Mouse (Mus musculus): ENCODE data around the gene Poglut1. TPM values are rescaled to one million over a fixed set of nuclear protein-coding genes. Genes with fewer than 3 reads are reported as not detected.

The Poglut1 gene
- polyA plus RNA-seq, 1 experiment: not detected

- WGBS: 95% methylated on average over 2 of the region's 2 CpGs
- TF ChIP-seq POLR2A (IDR thresholded peaks at IDR 0.05; ENCODE audit: insufficient read depth, low read depth, low read length): no peak
- no peak for TF ChIP-seq CTCF (IDR thresholded peaks at IDR 0.05; ENCODE audit: insufficient read depth, low read depth, low read length)
- H3K4me3 ChIP-seq (ENCODE audit: insufficient read depth, low read depth, low read length): no peak overlapping the region
Observed at GRCm38 (mm10) chr16:38519140-38519539, 30.9 kb downstream of the Poglut1 start.

GRCm38 (mm10) chr16:38510846-38511245 is 39.2 kb downstream of the Poglut1 start:
- Histone ChIP-seq H3K4me1 (ENCODE audit: control insufficient read depth, insufficient read depth, low read length) (no peaks in the 10 kb centered on the region), H3K4me3 (ENCODE audit: insufficient read depth, low read depth, low read length) (no peak overlapping the region), H3K27ac (ENCODE audit: insufficient read depth, low read depth, low read length) (no peak overlapping the region)
- TF ChIP-seq POLR2A (IDR thresholded peaks at IDR 0.05; ENCODE audit: insufficient read depth, low read depth, low read length): no peak
- no peak for TF ChIP-seq CTCF (IDR thresholded peaks at IDR 0.05; ENCODE audit: insufficient read depth, low read depth, low read length)
- WGBS: 97% methylated on average over 2 of the region's 2 CpGs

More at GRCm38 (mm10) chr16:38519140-38519539, 30.9 kb downstream of the Poglut1 start:
- Histone ChIP-seq H3K4me1 (ENCODE audit: control insufficient read depth, insufficient read depth, low read length) (no peaks in the 10 kb centered on the region), H3K27ac (ENCODE audit: insufficient read depth, low read depth, low read length) (no peak overlapping the region)

- Histone ChIP-seq H3K27ac (ENCODE audit: insufficient read depth, low read depth, low read length) (no peak overlapping the region), H3K4me1 (ENCODE audit: control insufficient read depth, insufficient read depth, low read length) (peaks cover 13% of the 10 kb centered on the region), H3K4me3 (ENCODE audit: insufficient read depth, low read depth, low read length) (no peak overlapping the region)
- TF ChIP-seq CTCF (IDR thresholded peaks at IDR 0.05; ENCODE audit: insufficient read depth, low read depth, low read length) (no peak), POLR2A (IDR thresholded peaks at IDR 0.05; ENCODE audit: insufficient read depth, low read depth, low read length) (no peak)
- WGBS: 76% methylated on average over 4 of the region's 4 CpGs
Observed at GRCm38 (mm10) chr16:38506041-38506634, 43.9 kb downstream of the Poglut1 start.

GRCm38 (mm10) chr16:38503528-38503927 is 46.5 kb downstream of the Poglut1 start:
- no peak overlapping the region for H3K4me3 ChIP-seq (ENCODE audit: insufficient read depth, low read depth, low read length)
- peaks cover 13% of the 10 kb centered on the region for H3K4me1 ChIP-seq (ENCODE audit: control insufficient read depth, insufficient read depth, low read length)
- H3K27ac ChIP-seq (ENCODE audit: insufficient read depth, low read depth, low read length): peak overlapping the region; percentile 71
- no peak for TF ChIP-seq CTCF (IDR thresholded peaks at IDR 0.05; ENCODE audit: insufficient read depth, low read depth, low read length)
- TF ChIP-seq POLR2A (IDR thresholded peaks at IDR 0.05; ENCODE audit: insufficient read depth, low read depth, low read length): no peak
- 47% methylated on average over 4 of the region's 4 CpGs for WGBS

- Histone ChIP-seq H3K4me1 (ENCODE audit: control insufficient read depth, insufficient read depth, low read length) (peaks cover 13% of the 10 kb centered on the region), H3K27ac (ENCODE audit: insufficient read depth, low read depth, low read length) (no peak overlapping the region), H3K4me3 (ENCODE audit: insufficient read depth, low read depth, low read length) (no peak overlapping the region)
- no peak for TF ChIP-seq POLR2A (IDR thresholded peaks at IDR 0.05; ENCODE audit: insufficient read depth, low read depth, low read length)
- no peak for TF ChIP-seq CTCF (IDR thresholded peaks at IDR 0.05; ENCODE audit: insufficient read depth, low read depth, low read length)
- 92% methylated on average over 10 of the region's 10 CpGs for WGBS
Observed at GRCm38 (mm10) chr16:38502469-38502868, 47.6 kb downstream of the Poglut1 start.

- no peak for TF ChIP-seq POLR2A (IDR thresholded peaks at IDR 0.05; ENCODE audit: insufficient read depth, low read depth, low read length)
- TF ChIP-seq CTCF (IDR thresholded peaks at IDR 0.05; ENCODE audit: insufficient read depth, low read depth, low read length): no peak
- no peak overlapping the region for H3K4me3 ChIP-seq (ENCODE audit: insufficient read depth, low read depth, low read length)
- H3K27ac ChIP-seq (ENCODE audit: insufficient read depth, low read depth, low read length): no peak overlapping the region
- 82% methylated on average over 7 of the region's 7 CpGs for WGBS
- no peaks in the 10 kb centered on the region for H3K4me1 ChIP-seq (ENCODE audit: control insufficient read depth, insufficient read depth, low read length)
Observed at GRCm38 (mm10) chr16:38496604-38497140, 53.4 kb downstream of the Poglut1 start.

- WGBS: 80% methylated on average over 10 of the region's 10 CpGs
- Histone ChIP-seq H3K27ac (ENCODE audit: insufficient read depth, low read depth, low read length) (no peak overlapping the region), H3K4me3 (ENCODE audit: insufficient read depth, low read depth, low read length) (no peak overlapping the region), H3K4me1 (ENCODE audit: control insufficient read depth, insufficient read depth, low read length) (no peaks in the 10 kb centered on the region)
- TF ChIP-seq CTCF (IDR thresholded peaks at IDR 0.05; ENCODE audit: insufficient read depth, low read depth, low read length) (no peak), POLR2A (IDR thresholded peaks at IDR 0.05; ENCODE audit: insufficient read depth, low read depth, low read length) (no peak)
Observed at GRCm38 (mm10) chr16:38493890-38494289, 56.2 kb downstream of the Poglut1 start.

- Histone ChIP-seq H3K4me1 (ENCODE audit: control insufficient read depth, insufficient read depth, low read length) (no peaks in the 10 kb centered on the region), H3K4me3 (ENCODE audit: insufficient read depth, low read depth, low read length) (no peak overlapping the region), H3K27ac (ENCODE audit: insufficient read depth, low read depth, low read length) (no peak overlapping the region)
- 88% methylated on average over 3 of the region's 3 CpGs for WGBS
- TF ChIP-seq CTCF (IDR thresholded peaks at IDR 0.05; ENCODE audit: insufficient read depth, low read depth, low read length) (no peak), POLR2A (IDR thresholded peaks at IDR 0.05; ENCODE audit: insufficient read depth, low read depth, low read length) (no peak)
Observed at GRCm38 (mm10) chr16:38492551-38492950, 57.5 kb downstream of the Poglut1 start.

GRCm38 (mm10) chr16:38483582-38484309 is 66.3 kb downstream of the Poglut1 start:
- Histone ChIP-seq H3K4me3 (ENCODE audit: insufficient read depth, low read depth, low read length) (peak overlapping the region; percentile 26), H3K27ac (ENCODE audit: insufficient read depth, low read depth, low read length) (no peak overlapping the region), H3K4me1 (ENCODE audit: control insufficient read depth, insufficient read depth, low read length) (peaks cover 7% of the 10 kb centered on the region; the same call in 1 of the 2 replicates)
- WGBS: 42% methylated on average over 42 of the region's 42 CpGs
- no peak for TF ChIP-seq POLR2A (IDR thresholded peaks at IDR 0.05; ENCODE audit: insufficient read depth, low read depth, low read length)
- TF ChIP-seq CTCF (IDR thresholded peaks at IDR 0.05; ENCODE audit: insufficient read depth, low read depth, low read length): no peak
